Mouse (Mus musculus): ENCODE data around the gene Rpusd1. TPM values are rescaled to one million over a fixed set of nuclear protein-coding genes. Genes with fewer than 3 reads are reported as not detected.

The Rpusd1 gene
- polyA plus RNA-seq (2016; fragmentation: Nextera tagmentation; extraction: Ambion mirVana) = 19.3 and 20.3 TPM in 2 replicates

DNA sequence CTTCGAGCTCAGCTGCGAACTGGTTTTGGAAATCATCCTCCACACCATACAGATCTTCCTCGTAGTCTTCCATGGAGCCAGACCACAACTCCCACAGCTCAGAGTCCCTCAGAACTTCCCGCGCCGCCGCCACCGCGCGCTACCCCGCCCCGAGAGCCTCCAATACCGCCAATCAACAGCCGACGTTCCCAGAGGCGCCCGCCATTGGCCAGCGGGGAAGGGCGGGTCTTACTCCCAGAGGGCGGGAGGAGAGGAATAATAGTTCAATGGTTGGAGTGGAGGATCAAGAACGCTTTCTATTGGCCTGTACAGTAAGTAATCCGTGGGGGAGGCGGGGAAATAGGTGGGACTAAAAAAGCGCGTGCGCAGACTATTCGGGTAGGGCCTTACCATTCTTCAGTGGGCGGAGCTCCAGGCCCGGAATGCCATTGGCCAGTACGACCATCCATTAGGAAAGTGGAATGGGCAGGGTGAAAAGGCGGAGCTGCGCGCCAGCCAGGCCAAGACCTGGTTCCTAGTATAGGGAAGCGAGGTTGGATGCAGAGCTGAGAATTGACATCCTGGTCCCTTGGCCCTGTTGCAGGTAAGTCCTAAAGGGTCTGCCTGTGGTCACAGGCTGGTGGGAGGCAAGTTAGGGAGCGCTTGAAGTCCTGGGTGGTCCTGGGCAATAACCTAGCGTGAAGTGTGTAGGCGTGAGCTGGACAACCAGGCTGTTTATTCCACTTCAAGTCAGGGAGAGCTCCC, at the start of gene Rpusd1, which contains the start of gene Chtf18:
TSS of gene Rpusd1 (plus strand) at position 406 of the 744 bp plus-strand sequence.
TSS of gene Chtf18 (minus strand) at position 155 of the 744 bp plus-strand sequence.
- peaks cover 3% of the 10 kb centered on the region; the same call in 1 of the 2 replicates for H3K36me3 ChIP-seq
- H3K27me3 ChIP-seq = no peaks in the 10 kb centered on the region
- under 1% methylated on average over 37 of the region's 37 CpGs for WGBS
- H3K4me3 ChIP-seq = peak within 1 kb of the TSS; percentile 62
- H3K4me2 ChIP-seq (replicated peaks) = peak within 1 kb of the TSS; percentile 97
- H3K4me1 ChIP-seq = peaks cover 30% of the 10 kb centered on the region
- H3K9ac ChIP-seq = peak within 1 kb of the TSS; percentile 87
- ATAC-seq (ENCODE audit: low FRiP score) = peak; percentile 98
- no peaks in the 10 kb centered on the region for H3K9me3 ChIP-seq (replicated peaks)
- no peak within 1 kb of the TSS; the same call in 1 of the 2 replicates for H3K27ac ChIP-seq

DNA sequence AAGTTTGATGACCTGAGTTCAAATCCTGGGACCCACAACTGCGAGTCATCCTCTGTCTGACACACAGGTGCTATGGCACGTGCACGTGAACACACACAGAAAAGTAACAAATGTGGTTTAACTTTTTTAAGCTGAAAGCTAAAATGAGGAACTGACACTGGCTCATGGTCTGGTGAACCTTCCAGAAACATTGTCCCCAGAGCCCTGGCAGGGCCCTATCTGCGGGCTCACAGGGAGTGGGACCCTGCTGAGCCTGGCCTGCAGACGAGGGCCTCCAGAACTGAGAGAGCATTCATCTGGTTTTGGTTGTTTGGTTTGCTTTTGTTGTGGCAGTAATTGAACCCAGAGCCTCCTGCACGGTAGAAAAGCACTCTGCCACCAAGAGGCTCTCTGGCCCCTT, 49.5 kb upstream of the Rpusd1 start:
- peaks cover 17% of the 10 kb centered on the region for H3K4me1 ChIP-seq
- no peak overlapping the region for H3K9ac ChIP-seq
- H3K9me3 ChIP-seq (replicated peaks) = no peaks in the 10 kb centered on the region
- no peak overlapping the region for H3K4me3 ChIP-seq
- no peak for ATAC-seq (ENCODE audit: low FRiP score)
- no peak overlapping the region for H3K27ac ChIP-seq
- no peak overlapping the region for H3K4me2 ChIP-seq (replicated peaks)
- no peaks in the 10 kb centered on the region for H3K36me3 ChIP-seq
- 50% methylated on average over 6 of the region's 6 CpGs for WGBS
- H3K27me3 ChIP-seq = peaks cover 3% of the 10 kb centered on the region; the same call in 1 of the 2 replicates

DNA sequence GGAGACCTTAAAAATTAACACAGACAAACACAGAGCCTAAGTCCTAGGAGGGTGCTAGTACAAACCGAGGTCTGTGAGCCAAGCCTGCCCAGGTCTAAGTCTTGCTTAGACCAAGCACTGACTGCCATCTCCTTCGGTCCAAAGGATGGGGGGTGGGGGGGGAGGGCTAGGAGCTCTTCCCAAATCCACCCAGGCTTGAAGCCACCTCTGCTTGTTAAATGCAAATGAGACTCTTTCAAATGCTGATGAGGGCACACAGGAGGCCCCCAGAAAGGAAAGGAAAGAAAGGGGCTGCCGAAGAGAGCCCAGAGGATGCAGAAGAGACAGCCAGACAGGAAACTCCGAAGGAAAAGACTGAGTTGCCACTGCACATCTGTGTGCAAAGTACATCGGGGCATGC, 47.7 kb upstream of the Rpusd1 start:
- peak overlapping the region; percentile 55; the same call in 1 of the 2 replicates for H3K27ac ChIP-seq
- no peak overlapping the region for H3K9ac ChIP-seq
- H3K27me3 ChIP-seq = peaks cover 3% of the 10 kb centered on the region
- 0 out of 2 replicates have a peak overlapping the region, but pooled peaks have one; percentile 7 for H3K4me2 ChIP-seq (replicated peaks)
- H3K36me3 ChIP-seq = no peaks in the 10 kb centered on the region
- peak; percentile 56; the same call in 1 of the 2 replicates for ATAC-seq (ENCODE audit: low FRiP score)
- H3K9me3 ChIP-seq (replicated peaks) = no peaks in the 10 kb centered on the region
- 5% methylated on average over 5 of the region's 5 CpGs for WGBS
- H3K4me1 ChIP-seq = peaks cover 17% of the 10 kb centered on the region
- H3K4me3 ChIP-seq = no peak overlapping the region

DNA sequence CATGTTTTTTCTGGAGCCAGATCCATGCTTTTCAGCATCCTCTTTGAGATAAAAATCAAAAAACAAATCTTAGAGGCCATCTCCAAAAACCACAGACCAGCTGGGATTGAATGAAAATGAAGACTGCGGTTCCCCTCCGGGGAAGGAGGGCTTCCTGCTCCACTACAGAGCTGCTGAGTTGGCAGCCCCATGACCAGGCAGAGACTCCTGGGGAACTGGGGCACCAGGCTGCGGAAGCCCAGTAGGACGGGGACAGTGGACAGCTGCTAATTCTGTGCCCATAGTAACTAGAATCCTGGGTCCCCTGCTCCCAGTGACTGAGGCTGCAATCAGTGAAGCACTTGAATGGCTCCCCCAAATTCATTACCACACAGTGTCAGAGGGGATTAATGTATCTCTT, 45.8 kb upstream of the Rpusd1 start:
- no peaks in the 10 kb centered on the region for H3K36me3 ChIP-seq
- no peak for ATAC-seq (ENCODE audit: low FRiP score)

DNA sequence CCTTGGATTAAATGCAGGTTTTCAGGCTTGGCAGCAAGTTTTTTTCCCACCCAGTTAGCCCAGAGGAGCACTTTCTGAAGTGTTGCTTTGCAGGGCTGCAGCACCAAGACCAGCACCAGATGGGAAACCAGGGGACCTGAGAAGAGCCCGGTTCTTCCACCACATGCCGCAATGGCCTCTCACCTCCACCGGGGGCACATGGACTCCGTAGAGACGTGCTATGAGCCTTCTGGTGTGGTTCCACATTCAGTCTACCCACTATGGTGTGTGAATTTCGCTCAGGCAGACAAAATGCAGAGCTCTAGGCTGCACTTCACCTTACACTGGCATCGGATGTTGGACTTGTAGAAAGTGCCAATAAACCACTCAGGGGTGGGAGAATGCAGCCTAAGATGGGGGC, 41.1 kb upstream of the Rpusd1 start:
- H3K27me3 ChIP-seq = no peaks in the 10 kb centered on the region; the same call in 1 of the 2 replicates
- no peak overlapping the region for H3K4me2 ChIP-seq (replicated peaks)
- ATAC-seq (ENCODE audit: low FRiP score) = no peak
- H3K9ac ChIP-seq = no peak overlapping the region
- 44% methylated on average over 7 of the region's 7 CpGs for WGBS
- H3K9me3 ChIP-seq (replicated peaks) = no peaks in the 10 kb centered on the region
- H3K4me1 ChIP-seq = no peaks in the 10 kb centered on the region; the same call in 1 of the 2 replicates
- no peaks in the 10 kb centered on the region for H3K36me3 ChIP-seq
- H3K4me3 ChIP-seq = no peak overlapping the region
- H3K27ac ChIP-seq = no peak overlapping the region

More for the DNA sequence above, 45.8 kb upstream of the Rpusd1 start:
- Histone ChIP-seq H3K4me2 (replicated peaks) (no peak overlapping the region), H3K27me3 (peaks cover 3% of the 10 kb centered on the region), H3K9ac (no peak overlapping the region), H3K4me3 (no peak overlapping the region), H3K9me3 (replicated peaks) (no peaks in the 10 kb centered on the region), H3K4me1 (peaks cover 17% of the 10 kb centered on the region), H3K27ac (no peak overlapping the region)
- WGBS = 73% methylated on average over 4 of the region's 4 CpGs

DNA sequence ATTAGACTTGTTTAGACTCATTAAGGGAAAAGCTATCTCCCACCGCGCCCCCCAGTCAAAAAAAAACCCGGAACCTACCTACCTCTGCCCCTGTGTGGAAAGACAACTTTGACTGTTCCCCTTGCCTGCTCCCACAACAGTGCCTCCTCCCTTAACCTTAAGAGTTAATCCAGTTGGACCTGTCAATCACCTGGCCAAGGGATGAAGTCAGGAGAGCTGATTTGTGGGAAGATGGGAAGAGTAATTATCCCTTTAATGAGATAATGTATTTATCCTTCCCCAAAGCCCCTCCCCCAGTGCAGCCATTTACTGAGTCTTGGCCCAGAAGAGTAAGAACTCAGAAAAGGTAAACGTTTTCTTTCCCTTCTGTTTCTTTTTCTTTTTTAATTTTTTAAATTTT, 38.5 kb upstream of the Rpusd1 start:
- ATAC-seq (ENCODE audit: low FRiP score) = no peak
- Histone ChIP-seq H3K36me3 (no peaks in the 10 kb centered on the region), H3K9me3 (replicated peaks) (no peaks in the 10 kb centered on the region), H3K4me1 (no peaks in the 10 kb centered on the region; the same call in 1 of the 2 replicates), H3K4me2 (replicated peaks) (no peak overlapping the region), H3K4me3 (no peak overlapping the region), H3K27me3 (no peaks in the 10 kb centered on the region; the same call in 1 of the 2 replicates), H3K9ac (no peak overlapping the region), H3K27ac (no peak overlapping the region)
- 76% methylated on average over 4 of the region's 4 CpGs for WGBS

DNA sequence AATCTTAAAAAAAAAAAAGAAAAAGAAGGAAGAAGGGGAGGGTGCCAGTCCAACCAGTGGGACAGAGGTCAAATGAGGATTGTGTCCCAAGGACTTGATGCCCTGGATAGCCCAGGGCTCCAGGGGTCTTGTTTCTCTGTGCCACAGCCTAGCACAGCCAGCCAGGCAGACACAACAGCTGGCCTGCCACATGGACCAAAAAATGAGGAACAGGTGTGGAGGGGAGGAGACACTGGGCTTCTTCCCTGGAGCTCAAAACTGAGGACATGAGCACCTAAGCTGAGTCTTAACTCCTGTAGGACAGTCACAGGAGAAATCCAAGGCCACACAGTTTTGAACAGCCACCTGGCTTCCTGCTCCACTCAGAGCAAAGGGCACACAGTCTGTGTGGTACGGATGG, 31.2 kb upstream of the Rpusd1 start:
- H3K27ac ChIP-seq = no peak overlapping the region
- no peaks in the 10 kb centered on the region for H3K36me3 ChIP-seq
- H3K9ac ChIP-seq = no peak overlapping the region
- no peak overlapping the region for H3K4me3 ChIP-seq
- no peaks in the 10 kb centered on the region for H3K4me1 ChIP-seq
- peaks cover 4% of the 10 kb centered on the region; the same call in 1 of the 2 replicates for H3K27me3 ChIP-seq
- no peak overlapping the region for H3K4me2 ChIP-seq (replicated peaks)
- WGBS = 53% methylated on average over 1 of the region's 1 CpGs
- no peaks in the 10 kb centered on the region for H3K9me3 ChIP-seq (replicated peaks)
- ATAC-seq (ENCODE audit: low FRiP score) = no peak

DNA sequence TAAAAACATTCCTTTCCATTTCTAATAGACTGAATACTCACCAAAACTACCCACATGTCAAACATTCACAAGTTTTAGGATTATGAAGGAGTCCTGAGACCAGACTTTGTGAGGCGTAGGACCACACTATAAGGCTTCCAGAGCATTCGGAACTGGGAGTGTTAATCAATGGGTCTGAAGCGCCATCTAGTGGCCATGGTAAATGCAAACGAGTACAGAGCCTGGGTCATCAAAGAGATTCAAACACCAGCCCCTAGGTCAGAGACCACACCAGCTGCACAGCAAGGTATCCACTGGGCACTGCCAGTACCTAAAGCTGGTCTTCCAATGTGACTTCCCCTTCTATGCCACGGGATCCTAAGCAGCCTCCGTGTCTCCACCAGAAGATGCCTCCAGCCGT, 29.0 kb upstream of the Rpusd1 start:
- Histone ChIP-seq H3K9ac (no peak overlapping the region), H3K9me3 (replicated peaks) (no peaks in the 10 kb centered on the region), H3K4me2 (replicated peaks) (no peak overlapping the region), H3K27me3 (peaks cover 4% of the 10 kb centered on the region; the same call in 1 of the 2 replicates), H3K4me3 (no peak overlapping the region), H3K36me3 (no peaks in the 10 kb centered on the region), H3K27ac (no peak overlapping the region), H3K4me1 (no peaks in the 10 kb centered on the region)
- ATAC-seq (ENCODE audit: low FRiP score) = no peak
- 16% methylated on average over 7 of the region's 7 CpGs for WGBS

DNA sequence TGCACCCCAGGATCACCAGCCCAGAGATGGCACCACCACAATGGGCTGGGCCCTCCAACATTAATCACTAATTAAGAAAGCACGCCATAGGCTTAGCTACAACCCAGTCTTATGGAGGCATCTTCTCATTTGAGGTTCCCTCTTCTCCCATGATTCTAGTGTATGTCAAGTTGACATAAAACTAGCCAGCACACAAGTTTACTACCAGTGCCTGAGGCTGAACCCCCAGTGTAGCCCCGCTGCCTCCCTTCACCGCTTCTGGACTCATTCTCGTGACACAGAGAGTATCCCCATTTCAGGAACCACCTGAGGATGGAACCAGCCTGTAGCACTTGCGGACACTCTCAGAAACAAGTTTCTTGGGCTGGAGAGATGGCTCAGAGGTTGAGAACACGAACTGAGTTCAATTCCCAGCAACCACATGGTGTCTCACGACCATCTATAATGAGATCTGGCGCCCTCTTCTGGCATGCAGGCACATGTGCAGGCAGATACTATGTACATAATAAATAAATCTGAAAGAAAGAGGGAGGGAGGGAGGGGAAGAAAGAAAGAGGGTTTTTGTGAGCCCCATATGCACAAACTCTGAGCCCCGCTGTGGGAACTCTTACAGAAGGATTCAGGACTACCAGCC, 26.5 kb upstream of the Rpusd1 start:
- Histone ChIP-seq H3K4me2 (replicated peaks) (no peak overlapping the region), H3K36me3 (no peaks in the 10 kb centered on the region), H3K27ac (no peak overlapping the region), H3K4me1 (no peaks in the 10 kb centered on the region), H3K4me3 (no peak overlapping the region), H3K9ac (no peak overlapping the region), H3K9me3 (replicated peaks) (no peaks in the 10 kb centered on the region), H3K27me3 (peaks cover 4% of the 10 kb centered on the region; the same call in 1 of the 2 replicates)
- ATAC-seq (ENCODE audit: low FRiP score) = no peak
- WGBS = 61% methylated on average over 9 of the region's 9 CpGs

DNA sequence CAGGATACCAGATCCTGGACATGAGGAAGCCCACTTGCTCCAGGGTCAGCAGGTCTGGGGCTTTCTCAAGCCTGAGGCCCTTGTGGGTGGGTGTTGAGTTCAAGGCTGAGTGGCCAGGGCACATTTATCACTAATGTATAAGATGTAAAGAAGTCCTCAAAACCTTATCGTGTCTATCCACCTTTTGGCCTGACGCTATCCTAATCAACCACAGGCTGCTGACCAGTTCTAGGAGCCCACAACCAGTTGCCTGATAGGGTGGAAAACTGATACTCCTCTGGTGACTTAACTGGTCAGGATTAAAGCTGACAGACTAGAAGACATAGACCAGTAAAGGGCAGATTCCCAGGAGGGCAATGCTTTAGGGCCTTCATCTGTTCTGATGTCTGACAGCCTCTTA, 17.5 kb upstream of the Rpusd1 start:
- H3K9ac ChIP-seq = no peak overlapping the region
- ATAC-seq (ENCODE audit: low FRiP score) = no peak
- no peak overlapping the region for H3K4me2 ChIP-seq (replicated peaks)
- no peak overlapping the region for H3K27ac ChIP-seq
- 93% methylated on average over 2 of the region's 2 CpGs for WGBS
- H3K36me3 ChIP-seq = no peaks in the 10 kb centered on the region
- no peaks in the 10 kb centered on the region for H3K4me1 ChIP-seq
- no peak overlapping the region for H3K4me3 ChIP-seq
- H3K27me3 ChIP-seq = peaks cover 5% of the 10 kb centered on the region; the same call in 1 of the 2 replicates
- H3K9me3 ChIP-seq (replicated peaks) = 0 out of 2 replicates have a peak, but pooled peaks cover 3% of the 10 kb centered on the region

DNA sequence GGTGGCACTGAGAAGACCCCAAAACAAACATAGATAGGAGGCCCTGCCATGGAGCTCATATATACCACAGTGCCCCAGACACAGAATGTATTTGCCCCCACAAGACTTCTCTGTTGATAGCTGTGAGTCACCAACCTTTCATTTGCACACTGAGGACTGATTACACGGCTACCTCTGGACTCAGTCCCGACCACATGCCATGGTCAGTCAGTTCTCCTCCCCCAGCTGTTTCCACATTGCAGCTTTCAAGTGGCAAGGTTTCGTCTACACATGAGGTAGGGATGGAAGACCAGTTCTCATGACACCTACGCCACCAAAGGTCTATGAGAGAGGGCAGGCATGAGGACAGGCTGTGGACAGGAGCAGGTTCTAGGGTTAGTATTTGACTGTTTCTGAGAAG, 16.3 kb upstream of the Rpusd1 start:
- WGBS = 85% methylated on average over 4 of the region's 4 CpGs
- Histone ChIP-seq H3K27me3 (peaks cover 16% of the 10 kb centered on the region), H3K9ac (no peak overlapping the region)

DNA sequence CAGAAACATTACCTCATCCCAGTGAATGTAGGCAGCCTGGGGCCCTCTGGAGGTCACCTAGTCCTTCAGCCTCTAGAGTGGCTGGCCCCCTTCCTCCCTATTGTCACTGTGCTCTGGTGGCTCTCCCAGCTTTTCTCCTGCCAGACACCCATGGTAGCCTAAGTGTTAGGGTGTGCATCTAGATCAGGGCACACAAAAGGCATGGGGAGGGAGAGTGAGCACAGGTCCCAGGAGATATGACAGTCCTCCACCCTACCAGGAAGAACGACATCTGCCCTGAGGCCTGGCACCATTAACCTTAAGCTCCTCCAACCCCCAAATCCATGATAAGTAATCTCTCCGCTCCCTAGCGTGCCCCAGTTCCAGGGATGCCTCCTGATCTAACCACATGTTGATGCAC, 11.8 kb upstream of the Rpusd1 start:
- Histone ChIP-seq H3K4me3 (no peak overlapping the region), H3K4me2 (replicated peaks) (no peak overlapping the region), H3K4me1 (peaks cover 16% of the 10 kb centered on the region), H3K36me3 (peaks cover 16% of the 10 kb centered on the region), H3K27ac (no peak overlapping the region), H3K9ac (no peak overlapping the region), H3K9me3 (replicated peaks) (no peaks in the 10 kb centered on the region), H3K27me3 (peaks cover 44% of the 10 kb centered on the region)
- no peak for ATAC-seq (ENCODE audit: low FRiP score)
- 56% methylated on average over 3 of the region's 3 CpGs for WGBS

More for the DNA sequence above, 16.3 kb upstream of the Rpusd1 start:
- no peak for ATAC-seq (ENCODE audit: low FRiP score)
- Histone ChIP-seq H3K4me3 (no peak overlapping the region), H3K9me3 (replicated peaks) (0 out of 2 replicates have a peak, but pooled peaks cover 3% of the 10 kb centered on the region), H3K4me1 (0 out of 2 replicates have a peak, but pooled peaks cover under 1% of the 10 kb centered on the region), H3K4me2 (replicated peaks) (no peak overlapping the region), H3K27ac (no peak overlapping the region), H3K36me3 (no peaks in the 10 kb centered on the region)
